Mouse (Mus musculus): ENCODE measurements around the gene Lag3.

- TF ChIP-seq TAL1 (IDR thresholded peaks at IDR 0.05; ENCODE audit: low read length) (no peak), GATA1 (IDR thresholded peaks at IDR 0.05; ENCODE audit: low read length) (no peak)
These were observed 22.9 kb downstream of the Lag3 start for GRCm38 (mm10) chr6:124888555-124889125.

All from erythroblast, embryonic 14.5 days (primary cell).